Mouse (Mus musculus): Measurements from ENCODE around the gene Tmem185b.
A peak's percentile ranks its signal among the peaks of the same experiment; 100 is the strongest.

Gene Tmem185b

GRCm38 (mm10) chr1:119540836-119541557 lies 15.0 kb downstream of the Tmem185b start:
- DNase-seq, result no peak

- no peak for DNase-seq
Observed at GRCm38 (mm10) chr1:119541570-119541969, 15.6 kb downstream of the Tmem185b start.

- no peak for DNase-seq
Observed at GRCm38 (mm10) chr1:119543316-119543715, 17.4 kb downstream of the Tmem185b start.

- DNase-seq, result no peak
Observed at GRCm38 (mm10) chr1:119544611-119545155, 18.7 kb downstream of the Tmem185b start.

- DNase-seq, result no peak
Observed at GRCm38 (mm10) chr1:119545164-119545563, 19.2 kb downstream of the Tmem185b start.

- DNase-seq, result no peak
Observed at GRCm38 (mm10) chr1:119545671-119546070, 19.7 kb downstream of the Tmem185b start.

GRCm38 (mm10) chr1:119546490-119546889 lies 20.5 kb downstream of the Tmem185b start:
- DNase-seq, result no peak

GRCm38 (mm10) chr1:119548668-119549326 lies 22.8 kb downstream of the Tmem185b start:
- peak; percentile 92 for DNase-seq

GRCm38 (mm10) chr1:119549327-119549689 lies 23.3 kb downstream of the Tmem185b start:
- DNase-seq, result no peak

GRCm38 (mm10) chr1:119550064-119550463 lies 24.1 kb downstream of the Tmem185b start:
- no peak for DNase-seq

- no peak for DNase-seq
Observed at GRCm38 (mm10) chr1:119551651-119552050, 25.7 kb downstream of the Tmem185b start.

GRCm38 (mm10) chr1:119555651-119556050 lies 29.7 kb downstream of the Tmem185b start:
- DNase-seq, result no peak

GRCm38 (mm10) chr1:119557641-119558395 lies 31.9 kb downstream of the Tmem185b start:
- DNase-seq, result no peak

- no peak for DNase-seq
Observed at GRCm38 (mm10) chr1:119565531-119565930, 39.6 kb downstream of the Tmem185b start.

GRCm38 (mm10) chr1:119570134-119570533 lies 44.2 kb downstream of the Tmem185b start:
- DNase-seq, result no peak

Measured in right cerebral cortex, postnatal 14 days (tissue).